Mouse (Mus musculus) right cerebral cortex, postnatal 10 days (tissue): ENCODE measurements around the gene Flrt1.

Source experiments
- DNase-seq, 2 experiments: peaks; one replicate each; pipeline ENCODE4 v3.0.0; 2021; ENCODE audit warnings: low spot score in 2 of 2

Flrt1 gene

DNA sequence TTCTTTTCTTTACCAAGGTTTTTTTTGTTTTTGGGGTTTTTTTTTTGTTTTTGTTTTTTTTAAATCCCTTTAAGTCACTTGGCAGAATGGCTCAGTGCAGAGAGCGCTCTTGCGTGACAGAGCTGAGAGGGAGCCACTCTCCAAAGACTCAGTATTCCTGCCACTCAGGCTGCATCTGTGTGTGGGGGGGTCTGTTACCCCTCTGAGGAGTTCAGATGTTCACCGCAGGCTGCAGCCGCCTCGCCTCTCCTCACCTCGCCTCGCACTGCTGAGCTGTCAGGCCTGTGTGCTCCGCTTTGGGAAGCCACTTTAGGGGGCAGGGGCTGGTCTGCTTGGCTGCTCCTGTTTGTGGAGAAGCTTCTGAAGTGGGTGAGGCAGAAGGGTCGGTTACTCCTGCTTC is at the start of gene Flrt1:
TSS of gene Flrt1 (minus strand) at position 186 of the 400 bp plus-strand sequence.
- no peak for DNase-seq

DNA sequence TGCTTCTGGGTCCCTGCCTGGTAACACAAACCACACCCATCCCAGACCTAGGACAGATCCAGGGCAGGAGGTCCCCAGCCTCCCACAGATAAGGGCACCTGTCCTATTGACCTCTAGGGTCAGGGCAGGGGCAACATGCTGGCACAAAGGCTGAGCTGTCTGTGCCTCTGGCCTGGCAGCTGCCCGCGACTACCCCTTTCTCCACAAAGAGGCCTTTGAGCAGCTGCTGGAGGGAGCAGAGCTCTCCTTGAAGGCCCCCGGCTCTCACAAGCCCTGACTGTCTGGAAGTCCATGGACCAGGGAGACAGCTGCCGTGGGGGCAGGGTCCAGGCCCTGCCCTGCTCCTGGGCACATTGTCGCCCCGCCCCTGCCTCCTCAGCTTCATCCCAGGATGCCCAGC is 49.7 kb upstream of the Flrt1 start:
- peak; percentile 75 to 83 for DNase-seq

DNA sequence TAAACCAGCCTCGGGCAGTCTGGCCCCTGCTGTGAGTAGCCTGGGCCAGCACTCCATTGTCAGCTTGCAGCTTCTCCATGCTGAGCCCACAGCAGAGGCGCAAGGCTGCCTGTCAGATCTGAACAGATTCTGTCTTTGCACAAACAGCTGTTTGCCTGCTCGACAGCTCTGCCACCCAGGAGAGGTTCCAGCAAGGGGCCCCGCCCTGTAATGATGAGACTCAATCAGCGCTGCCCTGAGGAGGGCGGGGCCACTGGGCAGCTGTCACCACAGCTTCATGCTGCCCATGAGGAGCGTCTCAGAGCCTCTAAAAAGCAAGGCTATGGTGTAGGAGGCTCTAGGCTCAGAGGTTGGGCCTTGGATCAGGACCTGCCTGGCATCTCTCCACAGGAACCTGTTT is 47.7 kb upstream of the Flrt1 start:
- DNase-seq = peak; percentile 53 to 66

DNA sequence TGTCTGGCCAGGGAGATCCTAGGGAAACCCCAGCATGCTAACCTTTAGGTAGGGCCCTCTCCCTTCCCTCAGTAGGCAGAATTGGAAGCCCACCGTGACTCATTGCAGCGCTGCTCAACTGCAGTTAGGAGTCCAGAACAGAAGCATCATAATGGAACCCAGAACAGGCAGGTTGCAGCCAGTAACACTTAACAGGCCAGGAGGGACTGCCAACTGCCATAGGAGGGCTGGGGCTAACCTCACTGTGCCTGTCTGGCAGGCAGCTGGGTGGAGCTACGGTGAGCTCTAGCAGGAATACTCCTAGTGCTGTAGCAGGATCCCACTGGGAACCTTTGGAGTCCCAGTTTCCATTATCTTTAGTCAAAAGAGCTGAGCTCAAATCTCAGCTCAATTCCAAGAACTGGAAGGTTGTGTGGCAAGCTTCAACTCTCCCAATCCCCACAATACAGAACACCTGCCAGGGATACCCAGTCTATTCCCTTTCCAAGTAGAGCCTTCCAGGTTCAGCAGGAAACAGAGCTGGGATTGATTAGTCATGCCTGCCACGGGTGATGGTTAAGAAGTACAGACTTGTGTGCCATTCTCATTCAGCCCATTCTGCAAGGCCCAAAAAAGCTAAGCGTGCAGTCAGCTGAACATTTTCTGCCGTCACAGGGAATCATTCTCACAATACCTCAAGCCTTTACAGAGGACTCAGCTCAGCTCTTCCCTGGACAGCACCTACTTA is 46.6 kb upstream of the Flrt1 start:
- no peak for DNase-seq

DNA sequence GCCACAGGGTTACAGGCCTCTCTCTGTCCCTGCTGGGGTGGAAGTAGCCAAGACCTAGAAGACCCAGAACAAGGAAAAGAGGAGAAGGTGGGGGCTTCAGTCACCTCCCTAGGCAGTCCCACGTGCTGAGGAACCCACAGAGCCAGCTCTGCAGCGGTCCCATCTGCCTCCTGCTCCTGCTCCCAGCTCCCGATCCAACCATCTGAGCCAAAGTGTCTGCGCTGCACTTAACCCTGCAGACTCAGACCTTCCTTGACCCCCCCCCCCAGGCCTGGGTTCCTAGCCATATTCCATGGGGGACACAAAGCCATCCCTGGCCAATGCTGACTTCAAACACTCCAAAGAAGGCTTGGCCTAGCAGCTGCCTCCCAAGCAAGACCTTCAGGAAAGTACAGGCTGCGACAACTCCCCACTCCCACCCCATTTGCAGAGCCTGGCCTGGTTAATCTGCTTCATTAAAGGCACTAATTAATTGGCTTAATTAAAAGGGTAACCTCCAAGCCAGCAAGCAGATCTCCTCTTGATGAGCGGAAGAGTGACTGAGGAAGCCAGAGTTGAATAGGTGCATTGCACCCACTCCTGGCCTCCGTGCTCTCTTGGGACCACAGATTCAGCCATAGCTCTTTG is 45.9 kb upstream of the Flrt1 start:
- no peak for DNase-seq

DNA sequence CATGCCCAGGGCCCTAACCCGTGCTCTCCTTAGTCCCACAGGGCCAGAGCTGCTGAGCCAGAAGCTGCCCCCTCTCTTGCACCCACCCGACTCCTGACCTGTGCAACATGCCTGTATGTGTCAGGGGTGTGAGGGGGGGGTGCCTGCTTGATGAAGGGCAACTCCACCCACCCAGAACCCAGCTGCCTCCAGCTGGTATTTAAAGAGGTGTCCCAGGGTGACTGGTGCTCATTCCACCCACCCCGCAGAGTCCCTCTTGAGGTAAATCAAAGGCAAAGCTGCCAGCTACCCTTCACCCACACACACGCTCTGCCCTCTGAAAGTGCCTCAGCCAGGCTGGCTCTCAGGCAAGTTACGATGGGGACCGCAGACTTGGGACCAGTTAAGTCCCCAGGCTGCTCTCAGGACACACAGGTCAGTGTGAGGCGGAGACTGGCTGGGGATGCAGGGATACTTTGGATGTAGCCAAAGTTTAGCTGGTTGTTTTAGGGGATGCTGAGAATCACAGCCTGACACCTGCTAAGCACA is 43.7 kb upstream of the Flrt1 start:
- no peak for DNase-seq

DNA sequence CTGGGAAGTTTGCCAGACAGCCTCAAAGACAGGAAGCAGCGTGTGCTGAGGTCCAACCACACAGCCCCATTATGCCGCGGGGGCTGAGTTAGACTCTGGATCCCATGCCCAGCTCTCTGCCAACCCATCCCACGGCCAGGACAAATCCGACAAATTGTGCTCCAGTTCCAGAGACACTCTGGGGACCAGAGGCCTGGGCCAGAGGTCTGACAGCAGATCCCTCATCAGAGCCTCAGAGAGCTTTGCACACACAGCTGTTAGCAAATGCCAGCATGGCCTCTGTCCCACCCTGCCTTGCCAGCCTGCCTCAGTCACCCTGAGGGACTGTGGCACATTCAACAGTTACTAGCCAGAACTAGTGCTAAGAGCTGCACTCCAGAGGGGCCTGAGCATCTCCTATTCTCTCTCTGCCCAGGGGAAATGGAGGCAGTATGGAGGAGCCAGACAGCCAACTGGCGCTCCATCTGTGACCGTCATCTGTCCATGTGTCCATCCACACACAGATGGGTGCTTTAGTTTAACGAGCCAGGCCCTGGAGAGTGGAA is 43.1 kb upstream of the Flrt1 start:
- peak; percentile 70 to 71 for DNase-seq

DNA sequence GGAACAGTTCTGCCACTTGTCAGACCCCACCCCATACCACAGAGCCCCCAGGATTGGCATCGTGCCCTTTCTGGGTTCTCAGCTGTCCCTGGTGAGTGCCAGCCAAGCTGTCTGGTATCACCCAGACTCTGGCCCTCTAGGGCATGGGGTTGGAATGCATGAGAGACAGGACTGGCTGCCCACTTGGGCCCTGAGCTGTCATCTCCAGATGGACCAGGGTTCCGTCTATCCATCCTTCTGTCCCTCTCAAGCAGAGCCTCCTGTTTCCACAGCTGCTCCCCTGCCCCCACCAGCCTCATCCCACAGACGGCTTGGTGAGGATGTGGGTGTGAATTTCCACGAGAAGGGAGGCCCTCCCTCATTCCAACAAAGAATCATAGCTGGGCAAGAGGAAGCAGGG is 42.6 kb upstream of the Flrt1 start:
- DNase-seq = peak; percentile 71

DNA sequence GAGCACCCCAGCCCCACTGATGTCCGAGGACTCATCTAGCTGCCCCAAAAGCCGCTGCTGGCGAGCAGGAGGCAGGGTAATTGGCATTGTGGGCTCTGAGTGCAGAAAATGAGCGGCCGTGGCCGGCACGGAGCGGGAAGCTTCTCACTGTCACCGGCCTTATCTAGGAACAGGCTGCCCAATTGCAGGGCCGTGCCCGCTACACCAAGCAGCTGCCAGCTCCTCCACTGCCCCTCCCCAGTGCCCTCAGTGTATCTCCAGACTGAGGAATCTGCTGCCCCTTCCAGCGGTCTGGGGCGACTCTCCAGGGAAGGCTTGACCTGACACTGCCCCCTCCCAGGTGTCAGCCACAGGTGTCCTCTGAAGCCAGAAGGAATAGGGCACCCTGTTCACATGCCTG is 40.8 kb upstream of the Flrt1 start:
- no peak for DNase-seq

DNA sequence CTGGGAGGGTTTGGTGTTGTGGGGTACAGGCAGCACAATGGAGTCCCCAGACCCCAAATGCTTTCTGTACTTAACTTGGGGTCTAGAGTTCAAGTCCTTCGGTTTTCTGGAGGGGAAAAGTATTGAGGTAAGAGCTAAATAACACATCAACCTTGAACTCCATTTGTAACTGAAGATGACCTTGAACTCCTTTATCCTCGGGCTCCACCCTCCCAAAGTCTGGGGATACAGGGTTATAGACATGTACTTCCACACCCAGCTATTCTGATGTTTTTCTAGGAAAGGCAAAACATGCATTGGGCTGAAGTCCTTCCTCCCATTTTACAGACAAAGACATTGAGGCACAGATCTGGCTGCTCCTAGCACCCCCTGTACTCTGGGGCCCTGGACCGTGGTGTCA is 38.9 kb upstream of the Flrt1 start:
- no peak for DNase-seq

DNA sequence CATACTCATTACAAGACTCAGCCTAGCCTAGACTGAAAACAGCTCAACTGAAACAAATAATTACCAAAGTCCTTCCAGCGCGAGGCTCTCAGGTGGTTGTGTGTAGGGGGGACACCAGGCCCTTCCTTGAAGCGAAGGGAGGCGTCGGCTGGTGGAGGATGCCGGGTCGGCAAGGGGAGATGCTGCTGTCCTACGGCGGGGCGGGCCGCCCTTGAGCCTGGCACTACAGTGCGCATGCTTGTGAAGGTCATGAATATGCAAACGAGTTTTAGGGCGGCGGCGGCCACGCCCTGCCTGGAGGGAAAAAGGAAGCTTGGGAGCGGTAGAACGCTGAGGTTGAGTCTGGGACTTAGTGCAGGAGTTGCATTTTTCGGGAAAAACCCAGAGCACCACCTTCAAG is 38.3 kb upstream of the Flrt1 start:
- DNase-seq = peak; percentile 82 to 84

DNA sequence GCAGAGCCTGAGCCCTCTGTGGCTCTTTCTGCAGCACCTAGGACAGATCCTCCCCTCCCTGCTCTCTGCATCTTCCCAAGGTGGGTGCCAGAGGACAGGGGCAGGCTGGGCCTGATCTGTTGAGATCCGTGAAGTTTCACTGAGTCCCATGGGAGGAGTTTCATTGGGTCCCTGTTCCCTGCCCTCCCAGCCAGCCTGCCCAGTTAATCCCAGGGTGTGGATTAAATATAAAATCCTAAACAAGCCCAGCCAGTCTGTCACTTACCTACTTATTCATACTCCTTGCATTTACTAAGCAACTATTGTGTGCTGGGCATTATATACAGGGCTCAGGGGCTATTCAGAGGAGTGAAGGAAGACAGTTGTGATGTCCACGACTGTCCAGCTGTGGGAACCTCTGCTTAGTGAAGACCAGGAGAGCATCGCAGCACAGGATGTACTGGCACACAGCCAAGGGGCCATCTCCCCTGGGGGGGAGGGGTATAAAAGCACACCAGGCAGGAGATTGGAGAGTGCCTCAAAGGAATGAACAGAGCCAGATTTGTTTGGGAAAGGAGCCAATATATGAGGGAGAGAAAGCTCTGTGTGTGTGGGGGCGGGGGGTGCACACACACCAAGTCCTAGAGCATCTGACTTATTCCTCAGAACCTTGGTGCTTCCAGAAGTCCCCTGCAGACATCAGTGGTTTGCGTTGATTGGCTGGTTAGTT is 36.8 kb upstream of the Flrt1 start:
- peak in 1 of 2 experiments; percentile 53 for DNase-seq

DNA sequence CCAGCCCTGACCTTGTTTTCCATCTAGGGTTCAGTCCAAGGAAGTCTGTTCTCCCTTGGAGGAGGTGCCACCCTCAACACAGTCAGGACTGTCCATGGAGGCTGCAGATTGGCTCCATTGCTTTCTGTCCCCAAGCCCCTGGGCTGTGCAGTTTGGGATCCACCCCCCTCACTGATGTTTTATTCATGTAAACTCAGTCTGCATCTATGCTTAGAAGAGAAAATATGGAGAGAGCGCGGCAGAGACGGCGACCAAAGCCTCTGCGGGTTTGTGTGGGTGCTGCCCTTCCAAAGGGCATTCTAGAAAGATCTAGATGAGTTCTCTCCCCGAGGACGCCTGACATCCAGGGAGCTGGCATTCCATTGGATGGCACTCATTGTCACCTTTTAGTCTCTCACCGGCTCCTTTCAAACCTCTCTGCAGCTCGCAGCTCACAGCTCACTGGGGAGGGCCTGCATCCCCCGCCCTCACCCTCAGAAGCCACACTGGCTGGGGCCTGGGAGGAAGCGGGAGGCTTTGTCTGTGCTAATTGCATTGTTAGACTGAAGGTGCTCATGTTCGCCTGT is 35.4 kb upstream of the Flrt1 start:
- peak; percentile 59 to 70 for DNase-seq

DNA sequence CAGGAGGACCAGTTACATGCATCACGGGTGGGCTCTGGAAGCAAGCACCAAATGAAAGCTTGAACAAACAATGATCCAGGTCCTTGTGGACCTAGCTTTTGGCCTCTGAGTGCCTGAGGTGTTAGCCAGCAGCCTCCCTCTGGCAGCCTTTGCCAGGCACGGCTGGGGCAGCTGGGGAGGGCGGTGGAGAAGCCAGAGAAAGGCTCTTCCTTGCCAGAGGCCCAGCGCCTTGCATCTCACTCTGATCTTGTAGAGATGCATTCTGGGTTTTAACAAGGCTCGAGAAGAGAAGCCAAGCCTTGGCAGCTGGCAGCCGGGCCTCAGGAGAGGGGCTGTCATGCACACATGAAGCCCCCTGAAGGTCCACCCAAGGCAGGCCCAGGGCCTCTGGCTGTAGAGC is 34.8 kb upstream of the Flrt1 start:
- peak; percentile 71 to 74 for DNase-seq

DNA sequence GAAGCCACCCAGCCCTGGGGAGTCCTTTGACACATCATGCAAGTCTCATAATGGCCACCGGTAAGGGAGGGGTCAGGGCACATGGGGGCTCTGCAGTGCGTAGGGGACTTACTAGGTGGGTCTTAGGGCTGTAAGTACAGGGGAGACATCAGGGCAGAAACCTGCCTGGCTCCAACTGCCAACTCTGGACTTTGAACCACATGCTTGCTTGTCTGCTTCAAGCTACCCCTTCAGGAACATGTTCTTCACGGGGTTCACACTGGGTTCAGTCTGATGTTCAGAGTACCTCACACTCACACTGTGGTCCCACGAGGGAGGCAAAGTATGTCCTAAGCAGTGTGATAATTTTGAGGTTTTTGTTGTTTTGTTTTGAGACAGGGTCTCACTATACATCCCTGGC is 33.8 kb upstream of the Flrt1 start:
- no peak for DNase-seq

DNA sequence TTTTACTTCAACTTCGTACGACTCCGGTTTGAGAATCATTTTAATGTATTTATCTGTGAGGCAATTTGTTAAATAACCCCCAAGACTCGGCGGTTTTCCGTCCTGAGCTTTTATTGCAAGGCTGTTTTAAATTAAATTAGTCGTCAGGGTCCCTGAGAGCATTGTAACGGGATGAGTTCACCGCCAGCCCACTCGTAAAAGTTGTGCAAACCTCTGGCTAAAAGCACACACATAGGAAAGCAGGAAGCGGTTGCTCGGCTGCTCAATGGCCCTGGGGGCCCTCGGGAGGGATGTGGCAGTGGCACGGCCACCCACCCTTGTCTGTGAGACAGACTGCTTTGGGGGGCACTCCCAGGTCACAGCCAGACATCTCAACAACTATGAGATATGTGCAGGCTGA is 32.8 kb upstream of the Flrt1 start:
- no peak for DNase-seq

DNA sequence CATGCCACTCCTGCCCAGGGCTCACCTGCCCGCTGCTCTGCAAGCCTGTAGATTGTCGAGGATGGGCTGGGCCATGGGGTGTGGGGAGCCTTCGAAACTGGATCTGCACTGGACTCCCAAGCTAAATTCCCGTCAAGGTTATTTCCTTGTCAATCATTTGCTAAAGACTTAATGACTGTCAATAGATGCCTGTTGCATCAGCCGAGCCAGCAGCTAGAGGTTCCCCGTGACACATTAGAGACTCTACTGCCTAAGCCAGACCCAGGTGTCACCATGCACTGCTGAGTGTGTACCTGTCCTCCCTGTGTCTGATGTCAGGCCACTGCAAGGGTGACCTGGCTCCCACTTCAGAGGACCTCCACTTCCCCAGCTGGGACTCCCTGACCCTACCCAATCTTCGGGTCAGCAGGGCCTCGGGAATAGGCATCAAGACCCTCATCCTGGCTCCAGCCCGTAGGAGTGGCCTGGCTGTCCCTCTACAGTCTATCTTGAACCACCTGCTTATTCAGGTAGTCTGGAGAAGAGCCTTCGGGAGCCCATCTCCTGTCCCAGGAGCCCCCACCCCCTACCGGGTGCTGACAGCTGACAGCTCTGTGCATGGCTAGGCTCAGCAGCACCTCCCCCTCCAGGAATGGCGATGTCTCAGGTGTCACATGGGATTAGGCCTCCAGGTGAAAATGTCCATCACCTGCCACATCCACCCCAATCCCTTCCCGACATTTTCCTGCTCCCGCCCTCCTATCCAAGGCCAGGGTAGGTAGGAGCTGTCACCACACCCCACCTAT is 31.4 kb upstream of the Flrt1 start:
- DNase-seq = no peak

DNA sequence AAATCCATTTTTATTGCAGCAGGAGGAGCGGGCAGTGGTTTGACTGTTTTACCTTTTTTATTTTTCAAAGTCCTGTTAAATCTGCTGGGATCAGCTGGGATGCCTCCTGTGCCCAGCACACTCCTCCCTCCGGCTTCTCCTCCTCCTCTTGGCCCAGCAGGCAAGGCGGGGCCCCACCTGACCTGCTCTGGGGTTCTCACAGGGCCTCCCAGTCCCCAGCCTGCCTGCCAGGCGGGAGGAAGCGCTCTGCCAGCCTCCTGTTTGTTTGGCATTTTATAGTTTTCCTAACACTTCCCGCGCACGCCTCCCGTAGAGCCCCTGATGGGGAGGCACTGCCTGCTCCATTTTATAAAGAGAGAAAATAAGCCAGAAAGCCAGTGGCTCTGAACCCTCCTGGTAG is 30.5 kb upstream of the Flrt1 start:
- peak in 1 of 2 experiments; percentile 57 for DNase-seq

DNA sequence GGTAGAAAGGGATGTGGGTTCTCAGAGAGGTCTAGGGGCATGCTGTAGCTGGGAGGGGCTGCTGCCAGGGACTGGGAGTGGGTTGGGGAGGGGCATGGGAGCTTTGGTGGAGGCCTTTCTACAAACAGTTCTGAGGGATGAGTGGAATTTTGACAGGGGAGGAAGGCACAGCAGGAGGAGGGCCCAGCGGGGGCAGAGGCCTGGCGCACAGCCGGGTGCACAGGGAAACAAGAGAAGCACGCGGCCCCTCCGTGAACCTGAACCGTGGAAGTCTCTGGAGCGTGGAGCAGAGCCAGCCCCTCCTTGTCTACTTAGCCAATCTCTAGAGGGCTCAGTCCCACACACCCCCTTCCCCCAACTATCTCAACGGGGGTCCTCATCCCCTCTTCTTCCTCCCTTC is 30.0 kb upstream of the Flrt1 start:
- peak in 1 of 2 experiments; percentile 55 for DNase-seq

DNA sequence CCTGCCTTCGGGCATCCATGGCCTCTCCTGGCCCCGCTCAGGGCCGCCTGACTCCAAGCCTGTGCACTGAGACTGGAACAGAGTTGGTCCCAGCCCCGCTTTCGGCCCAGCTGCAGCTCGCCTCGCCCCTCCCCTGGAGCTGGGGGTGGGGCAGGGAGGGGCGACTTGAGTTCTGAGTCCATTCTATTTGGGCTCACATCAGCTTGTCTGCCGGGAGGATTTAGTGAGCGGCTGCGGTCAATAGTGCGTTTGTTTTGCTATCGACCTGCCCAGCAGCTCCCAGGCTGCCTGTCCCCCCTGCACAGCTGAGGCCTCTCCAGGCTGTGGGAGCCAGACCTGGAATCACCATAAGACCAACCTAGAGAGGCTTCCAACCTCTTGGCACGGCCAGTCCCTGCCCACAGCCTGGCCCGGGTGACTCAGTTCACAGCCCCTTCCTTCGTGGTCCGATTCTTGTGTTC is 29.1 kb upstream of the Flrt1 start:
- DNase-seq = peak in 1 of 2 experiments; percentile 49

DNA sequence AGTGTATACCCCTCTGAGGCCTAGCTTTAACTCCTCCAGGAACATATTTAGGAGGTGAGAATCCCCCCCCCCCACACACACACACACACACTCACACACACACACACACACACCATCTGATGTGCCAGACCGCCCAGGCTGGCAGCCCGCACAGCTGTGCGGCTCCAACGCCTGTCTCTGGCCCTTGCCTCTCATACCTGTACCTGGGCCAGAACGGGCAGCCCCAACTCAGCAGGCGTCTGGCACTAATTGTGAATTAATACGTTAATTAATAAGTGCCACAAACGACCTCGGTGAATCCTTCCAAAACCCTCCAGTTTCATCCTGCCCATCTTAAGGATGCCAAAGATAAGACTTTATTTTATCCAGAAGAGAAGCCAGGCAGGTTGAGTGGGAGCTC is 27.9 kb upstream of the Flrt1 start:
- DNase-seq = no peak
